Mouse (Mus musculus): ENCODE results near the gene Lmod2.

The Lmod2 gene

GRCm38 (mm10) chr6:24597500-24597899, at the start of gene Lmod2:
TSS of gene Lmod2 (plus strand) at chr6:24597762.
- no peak for DNase-seq

GRCm38 (mm10) chr6:24549801-24550200, 47.8 kb upstream of the Lmod2 start:
- no peak for DNase-seq

- no peak for DNase-seq
Observed at GRCm38 (mm10) chr6:24552046-24552445, 45.5 kb upstream of the Lmod2 start.

GRCm38 (mm10) chr6:24554427-24555086, 43.0 kb upstream of the Lmod2 start:
- no peak for DNase-seq

GRCm38 (mm10) chr6:24555488-24555887, 42.1 kb upstream of the Lmod2 start:
- DNase-seq: no peak

GRCm38 (mm10) chr6:24564081-24564480, 33.5 kb upstream of the Lmod2 start:
- DNase-seq: peak; percentile 31 to 48

- DNase-seq: no peak
Observed at GRCm38 (mm10) chr6:24564886-24565285, 32.7 kb upstream of the Lmod2 start.

- DNase-seq: no peak
Observed at GRCm38 (mm10) chr6:24568963-24569362, 28.6 kb upstream of the Lmod2 start.

GRCm38 (mm10) chr6:24569711-24570110, 27.9 kb upstream of the Lmod2 start:
- DNase-seq: no peak

GRCm38 (mm10) chr6:24570278-24570677, 27.3 kb upstream of the Lmod2 start:
- no peak for DNase-seq

- no peak for DNase-seq
Observed at GRCm38 (mm10) chr6:24571126-24571525, 26.4 kb upstream of the Lmod2 start.

- no peak for DNase-seq
Observed at GRCm38 (mm10) chr6:24572431-24572830, 25.1 kb upstream of the Lmod2 start.

GRCm38 (mm10) chr6:24573319-24573718, 24.2 kb upstream of the Lmod2 start:
- DNase-seq: no peak

- DNase-seq: no peak
Observed at GRCm38 (mm10) chr6:24583456-24583855, 14.1 kb upstream of the Lmod2 start.

- no peak for DNase-seq
Observed at GRCm38 (mm10) chr6:24585431-24586310, 11.9 kb upstream of the Lmod2 start.

GRCm38 (mm10) chr6:24586885-24587284, 10.7 kb upstream of the Lmod2 start:
- no peak for DNase-seq

- DNase-seq: no peak
Observed at GRCm38 (mm10) chr6:24590282-24590681, 7.3 kb upstream of the Lmod2 start.

- DNase-seq: no peak
Observed at GRCm38 (mm10) chr6:24591525-24592218, 5.9 kb upstream of the Lmod2 start.

- DNase-seq: no peak
Observed at GRCm38 (mm10) chr6:24599179-24599578, 1.6 kb downstream of the Lmod2 start.

- DNase-seq: no peak
Observed at GRCm38 (mm10) chr6:24599639-24600038, 2.1 kb downstream of the Lmod2 start.

- DNase-seq: no peak
Observed at GRCm38 (mm10) chr6:24600134-24600533, 2.6 kb downstream of the Lmod2 start.

- no peak for DNase-seq
Observed at GRCm38 (mm10) chr6:24600726-24601125, 3.2 kb downstream of the Lmod2 start.

- DNase-seq: no peak
Observed at GRCm38 (mm10) chr6:24601668-24602067, 4.1 kb downstream of the Lmod2 start.

- no peak for DNase-seq
Observed at GRCm38 (mm10) chr6:24602351-24602750, 4.8 kb downstream of the Lmod2 start.
